Comparison of ENCODE assay signal across 14 mouse cellular contexts in genomic region chr3:33962938-33963337, GRCm38 (mm10).
"Had no signal": no experiment of that assay in that cellular context is flagged by ENCODE, and none has a peak within 500 bp of the region (broad histone marks: within the 10 kb centered on the region; RNA-seq: fewer than 3 reads in every experiment).

No protein-coding gene starts in this region.

- H3K9me3 ChIP-seq: lung, embryonic 15.5 days; midbrain, embryonic 13.5 days; midbrain, embryonic 15.5 days; neural tube, embryonic 12.5 days; stomach, embryonic 15.5 days had no signal

- H3K4me3 ChIP-seq: lung, embryonic 15.5 days; megakaryocyte, embryonic 14.5 days; midbrain, embryonic 13.5 days; midbrain, embryonic 15.5 days; neural tube, embryonic 12.5 days; stomach, embryonic 15.5 days had no signal

- H3K27me3 ChIP-seq: lung, embryonic 15.5 days; midbrain, embryonic 13.5 days; midbrain, embryonic 15.5 days; neural tube, embryonic 12.5 days; stomach, embryonic 15.5 days had no signal

- ATAC-seq: lung, postnatal 0 days; midbrain, embryonic 13.5 days; midbrain, embryonic 15.5 days had no signal

- H3K4me1 ChIP-seq: lung, embryonic 15.5 days; midbrain, embryonic 13.5 days; midbrain, embryonic 15.5 days; neural tube, embryonic 12.5 days; stomach, embryonic 15.5 days had no signal

- H3K36me3 ChIP-seq: lung, embryonic 15.5 days; midbrain, embryonic 13.5 days; midbrain, embryonic 15.5 days; neural tube, embryonic 12.5 days; stomach, embryonic 15.5 days had no signal

- DNase-seq: lung, adult 2 months; lung, postnatal 14 days; lung, postnatal 36 days; right cerebral cortex, postnatal 14 days; thymus, adult 2 months; thymus, postnatal 25 days; thymus, postnatal 4 days had no signal
